Mouse (Mus musculus) G1E-ER4 (cell line): ENCODE measurements around the gene Cfap77. TPM values are rescaled to one million over a fixed set of nuclear protein-coding genes. Genes with fewer than 3 reads are reported as not detected.

Experiments
- GATA1 ChIP-seq: IDR thresholded peaks from one replicate; pipeline ENCODE4 v1.8.0; 2012; ENCODE audit warnings: low read length, inconsistent platforms
- polyA plus RNA-seq: library from polyadenylated mRNA; stranded (reverse); fragments of >175 nt; gene quantifications from 2 replicates; pipeline ENCODE4 v1.2.3, GENCODE M21; 2012

Cfap77 gene
- polyA plus RNA-seq, 1 experiment = 0.81 TPM

DNA sequence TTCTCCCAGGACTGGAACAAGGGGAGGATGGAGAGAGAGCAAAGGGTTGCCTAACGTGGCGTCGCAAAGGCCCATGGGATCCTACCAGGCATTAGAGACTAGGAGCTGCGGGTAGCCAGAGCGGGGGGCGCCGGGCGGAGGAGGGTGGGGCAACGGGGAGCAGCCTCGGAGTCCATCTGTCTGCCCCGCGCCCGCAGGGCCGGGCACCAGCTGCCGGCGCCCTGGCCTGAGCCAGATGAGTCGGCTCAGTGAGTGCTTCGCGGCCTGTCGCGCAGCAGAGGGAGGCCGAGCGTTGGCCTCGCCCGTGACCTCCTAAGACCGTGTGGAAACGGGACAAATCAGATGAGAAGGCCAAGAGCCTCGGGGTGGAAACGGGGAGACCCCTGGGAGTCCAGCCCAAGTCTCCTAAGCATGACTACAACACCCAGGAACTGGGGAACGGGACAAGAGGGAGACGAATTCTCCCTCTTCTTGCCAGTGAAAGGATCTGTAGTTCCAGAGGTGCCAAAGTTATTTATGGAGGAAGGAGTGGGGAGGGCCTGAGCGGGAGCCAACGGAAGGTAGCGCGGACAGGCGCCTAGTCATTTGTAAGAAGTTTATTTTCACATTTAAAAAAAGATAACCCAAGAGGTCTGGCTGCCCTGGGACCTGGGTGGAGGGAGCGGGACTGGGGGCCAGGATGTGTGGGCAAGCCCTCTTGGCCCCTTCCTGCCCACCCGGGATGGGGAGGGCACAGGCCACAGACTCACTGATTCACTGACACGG is 146.3 kb downstream of the Cfap77 start:
- TF ChIP-seq GATA1 = no peak

DNA sequence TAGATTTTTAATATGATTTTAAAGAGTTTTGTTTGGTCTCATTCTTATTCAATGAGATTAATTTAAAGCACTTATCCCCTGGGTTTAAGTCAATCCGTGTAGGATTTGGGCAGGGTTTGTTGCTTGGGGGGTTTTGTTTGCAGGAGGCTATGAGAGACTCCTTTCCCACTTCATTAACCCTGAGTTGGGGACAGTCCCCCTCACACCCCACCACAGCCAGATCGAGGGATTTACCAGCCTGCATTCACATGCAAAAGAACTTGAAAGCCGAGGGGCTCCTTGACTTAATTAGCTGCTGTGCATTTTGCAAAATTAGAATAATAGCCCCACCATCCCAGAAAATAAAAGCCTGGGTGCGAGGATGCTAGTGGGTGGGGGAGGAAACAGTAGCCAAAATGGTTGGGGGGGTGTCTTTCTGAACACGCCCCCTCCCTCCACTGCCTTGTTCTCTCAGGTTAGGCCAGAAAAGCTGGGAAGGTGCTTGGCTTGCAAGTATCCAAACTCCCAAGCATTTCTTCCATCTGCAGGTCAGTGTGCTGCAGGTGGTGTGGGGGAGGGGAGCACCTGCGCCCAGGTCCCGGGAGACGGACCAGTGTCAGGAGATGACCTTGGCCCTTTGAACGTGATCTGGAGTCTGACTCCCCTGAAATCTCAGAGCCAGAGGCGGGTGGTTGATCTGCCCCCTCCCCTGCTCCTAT is 147.0 kb downstream of the Cfap77 start:
- TF ChIP-seq GATA1 = no peak

DNA sequence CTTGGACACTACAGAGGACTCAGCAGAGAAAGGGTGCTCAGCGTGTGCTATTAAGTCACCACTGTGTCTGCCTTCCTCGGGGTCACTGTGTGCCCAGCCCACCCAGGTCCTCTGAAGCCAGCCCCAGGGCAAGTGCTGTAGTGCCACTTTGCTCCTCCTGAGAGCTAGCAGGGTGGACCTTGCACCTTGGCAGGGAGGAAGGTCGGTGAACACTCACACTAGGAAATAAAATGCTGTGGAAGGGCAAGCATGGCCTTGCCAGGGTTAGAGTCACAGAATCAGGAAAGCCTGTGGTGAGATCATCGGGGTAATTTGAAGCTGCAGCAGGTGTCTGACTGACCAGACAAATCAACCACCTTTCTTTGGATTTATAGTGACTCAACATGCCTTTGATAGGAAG is 149.3 kb downstream of the Cfap77 start:
- no peak for TF ChIP-seq GATA1

DNA sequence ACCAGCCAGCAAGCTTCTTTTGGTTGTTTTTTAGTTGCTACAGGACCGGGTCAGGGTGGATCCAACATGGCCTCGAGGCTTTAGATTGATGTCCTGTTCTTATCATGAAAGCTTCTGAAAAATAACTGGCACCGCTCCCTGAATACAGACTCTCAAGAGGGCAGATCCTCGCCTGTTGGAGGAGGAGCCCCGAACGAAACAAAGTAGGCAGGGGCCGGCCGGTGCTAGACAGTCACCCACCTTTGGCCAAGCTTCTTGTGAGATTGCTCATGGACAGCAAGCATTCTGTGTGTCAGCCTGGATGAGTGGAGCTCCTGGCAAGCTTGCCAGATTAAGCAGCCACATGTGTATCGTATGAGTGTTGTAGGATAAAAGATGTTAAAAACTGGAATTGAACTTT is 150.1 kb downstream of the Cfap77 start:
- no peak for TF ChIP-seq GATA1

DNA sequence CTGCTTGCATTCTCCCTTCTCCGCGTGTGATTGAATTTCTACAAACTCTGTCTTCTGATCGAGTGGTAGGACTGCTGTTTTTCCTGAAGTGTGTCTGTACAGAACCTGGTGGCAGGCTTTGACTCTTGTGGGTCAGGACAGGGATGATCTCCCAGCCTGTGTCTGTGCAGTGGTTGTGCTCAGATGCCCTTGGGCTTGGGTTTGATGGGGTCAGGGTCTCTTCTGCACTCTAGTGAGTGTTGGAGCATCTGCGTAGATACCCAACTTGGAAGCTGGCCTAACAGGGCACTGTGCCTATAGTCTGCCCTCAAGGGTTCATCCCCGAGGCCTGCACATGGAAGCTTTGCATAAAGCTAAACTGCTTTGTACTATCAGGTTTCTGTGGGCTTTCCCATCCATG is 151.0 kb downstream of the Cfap77 start:
- no peak for TF ChIP-seq GATA1

DNA sequence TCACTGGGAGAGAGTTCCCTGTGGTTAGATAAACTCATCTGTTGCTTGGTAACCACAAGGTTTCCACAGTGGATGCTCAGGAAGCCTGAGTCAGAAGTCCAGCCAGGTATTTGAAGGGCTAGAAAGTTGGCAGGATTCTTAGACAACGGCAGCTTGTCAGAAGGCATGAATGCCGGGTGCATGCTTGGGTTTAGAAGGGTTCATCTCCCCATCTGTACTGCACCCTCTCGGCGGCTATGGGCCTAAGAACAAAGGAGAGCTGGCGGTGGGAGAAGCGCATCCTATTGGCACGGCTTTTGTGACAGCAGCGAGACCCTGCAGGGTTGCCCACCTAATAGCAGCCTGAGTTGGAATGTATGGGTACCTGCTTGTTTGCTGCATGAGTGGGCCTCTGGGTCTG is 152.6 kb downstream of the Cfap77 start:
- TF ChIP-seq GATA1 = no peak

DNA sequence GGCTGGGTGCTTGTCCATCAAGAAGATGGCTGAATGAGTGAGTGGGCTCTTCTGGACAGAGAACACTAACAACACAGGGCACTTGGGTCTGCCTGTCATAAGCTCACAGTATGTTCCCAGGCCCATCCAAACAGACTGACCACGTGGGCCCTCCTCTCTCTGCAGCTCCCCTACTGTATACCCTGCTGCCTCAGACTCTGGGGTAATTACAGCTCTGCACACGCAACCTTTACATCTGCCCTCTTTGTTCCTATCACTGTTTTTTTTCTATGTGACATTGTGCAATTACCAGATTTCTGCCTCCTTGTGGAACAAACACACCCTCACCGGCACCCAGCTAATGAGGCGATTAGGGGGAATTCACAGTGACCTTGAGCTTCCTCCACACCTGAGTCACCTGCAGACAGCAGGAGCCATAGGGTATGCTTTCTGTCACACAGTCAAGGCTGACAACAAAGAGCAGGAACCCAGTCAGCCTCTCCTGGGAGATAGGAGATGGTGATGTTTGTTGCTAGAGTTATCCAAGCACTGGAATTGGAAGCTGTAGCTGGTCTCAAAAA is 157.4 kb downstream of the Cfap77 start:
- TF ChIP-seq GATA1 = no peak

DNA sequence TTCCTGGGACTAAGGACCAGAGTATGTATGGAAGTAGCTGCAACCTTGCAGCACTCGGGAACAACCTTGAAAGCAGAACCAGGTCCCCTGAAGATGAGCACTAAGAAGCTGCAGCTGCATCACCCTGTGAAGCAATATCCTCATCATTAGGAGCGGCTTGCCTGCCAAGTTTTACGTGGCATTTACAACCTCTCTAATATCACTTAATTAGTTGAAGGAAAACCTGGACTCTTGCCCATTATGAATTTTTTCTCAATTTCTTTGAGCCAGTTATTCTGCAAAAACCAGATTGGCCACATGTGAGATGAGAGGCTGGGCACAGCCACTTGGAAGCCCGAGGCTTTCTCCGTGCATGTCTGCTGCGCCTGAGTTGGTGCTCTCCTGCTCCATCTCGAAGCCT is 159.0 kb downstream of the Cfap77 start:
- no peak for TF ChIP-seq GATA1

DNA sequence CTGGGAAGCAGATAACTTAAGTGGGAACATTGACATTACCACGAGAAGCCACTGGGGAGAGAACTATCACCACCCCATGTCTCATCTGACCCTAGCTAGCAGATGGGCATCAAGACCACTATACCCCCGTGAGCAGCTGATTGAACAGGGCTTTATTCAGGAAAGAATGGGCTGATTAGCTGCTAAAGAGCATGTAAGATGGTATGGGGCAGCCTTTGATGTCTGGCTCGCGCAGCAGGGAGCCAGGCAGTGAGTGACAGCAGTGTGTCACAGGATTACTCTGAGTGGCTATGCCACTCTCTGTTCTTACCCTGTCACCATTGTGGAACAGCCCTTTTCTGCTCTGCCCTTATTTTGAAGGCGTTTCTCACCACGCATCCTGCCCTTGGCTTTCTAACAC is 161.3 kb downstream of the Cfap77 start:
- no peak for TF ChIP-seq GATA1

DNA sequence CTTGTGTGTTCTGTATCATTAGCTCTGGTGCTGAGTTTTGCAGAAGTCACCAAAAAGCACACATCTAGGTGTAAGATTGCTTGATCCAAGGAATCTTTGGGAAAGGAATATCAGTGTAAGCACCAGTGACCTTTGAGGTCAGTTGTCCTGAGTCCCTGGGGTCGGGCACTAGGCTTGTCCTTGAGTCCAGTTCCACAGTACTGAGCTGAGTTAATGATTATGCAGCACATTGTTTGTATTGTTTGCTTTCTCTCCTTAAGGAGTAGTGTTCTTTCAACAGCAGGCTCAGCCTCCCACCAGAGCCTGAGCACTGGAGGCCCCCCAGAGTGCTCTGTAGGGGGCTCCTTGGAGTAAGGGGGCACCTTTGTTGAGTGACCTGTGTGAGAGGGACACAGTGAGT is 162.1 kb downstream of the Cfap77 start:
- TF ChIP-seq GATA1 = no peak

DNA sequence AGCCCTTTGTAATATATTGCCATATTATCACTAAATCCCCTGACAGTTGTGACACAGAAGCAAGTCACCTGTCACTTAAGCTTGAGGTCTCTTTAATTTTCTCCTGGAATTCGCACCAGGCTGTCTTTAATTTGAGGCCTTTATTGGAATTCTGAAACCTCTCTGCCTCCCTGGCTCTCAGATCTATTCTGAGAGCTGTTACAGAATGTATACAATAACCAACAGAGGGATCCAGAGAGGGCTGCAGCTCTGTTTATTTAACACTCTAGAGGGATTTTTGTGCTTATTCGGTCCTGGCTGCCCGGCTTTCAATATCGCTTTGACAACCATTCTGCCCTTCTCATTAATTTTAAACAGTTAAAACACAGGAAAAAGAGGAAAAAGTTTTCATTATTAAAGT is 170.0 kb downstream of the Cfap77 start:
- TF ChIP-seq GATA1 = no peak

DNA sequence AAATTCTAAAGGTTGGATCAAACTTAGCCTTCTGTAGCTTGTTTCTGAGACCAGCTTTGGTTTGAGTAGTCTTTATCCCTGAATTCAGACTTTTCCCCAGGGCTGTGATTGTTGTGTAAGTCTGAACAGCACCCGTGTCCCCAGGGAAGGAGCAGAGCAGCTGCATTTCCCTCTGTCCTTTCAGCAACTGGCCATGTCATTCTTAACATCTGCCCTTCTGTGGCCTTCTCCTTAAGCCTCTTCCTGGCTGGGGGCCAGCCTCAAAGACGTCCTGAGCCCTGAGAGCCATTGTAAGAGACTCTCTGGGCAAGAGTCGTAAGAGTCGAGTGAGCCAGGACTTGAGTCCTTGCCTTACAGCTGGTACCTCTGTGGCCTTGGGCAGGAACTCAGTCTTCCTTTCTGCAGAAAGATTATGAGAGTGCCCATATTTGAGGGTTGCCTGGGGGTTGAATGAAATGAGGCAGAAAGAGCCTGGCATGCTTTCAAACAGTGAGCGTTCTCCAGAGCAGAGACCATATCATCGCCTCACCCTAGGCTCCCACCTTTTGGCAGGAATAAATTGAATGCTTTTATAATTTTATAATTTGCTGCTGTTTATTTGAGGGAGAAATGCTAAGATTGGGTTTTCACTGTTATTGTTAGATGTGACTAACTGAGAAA is 171.9 kb downstream of the Cfap77 start:
- TF ChIP-seq GATA1 = no peak

DNA sequence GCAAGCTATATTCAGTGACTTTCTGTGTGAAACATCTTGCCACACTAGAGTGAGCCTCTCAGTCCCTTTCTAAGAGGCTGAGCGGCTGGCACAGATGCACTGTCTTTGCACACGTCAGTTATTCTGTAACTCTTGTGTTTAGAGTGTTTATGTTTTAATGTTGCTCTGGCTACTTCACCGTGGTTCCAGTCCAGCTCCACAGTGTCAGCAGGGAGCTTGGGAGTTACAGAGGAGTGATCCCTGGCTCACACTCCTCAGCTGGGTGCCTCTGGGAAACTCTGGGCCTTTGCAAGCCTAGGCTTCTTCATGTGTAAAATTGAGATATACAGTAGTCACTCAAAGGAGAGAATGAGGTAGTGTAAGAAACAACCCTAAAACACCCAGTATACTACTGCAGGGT is 172.8 kb downstream of the Cfap77 start:
- TF ChIP-seq GATA1 = no peak

DNA sequence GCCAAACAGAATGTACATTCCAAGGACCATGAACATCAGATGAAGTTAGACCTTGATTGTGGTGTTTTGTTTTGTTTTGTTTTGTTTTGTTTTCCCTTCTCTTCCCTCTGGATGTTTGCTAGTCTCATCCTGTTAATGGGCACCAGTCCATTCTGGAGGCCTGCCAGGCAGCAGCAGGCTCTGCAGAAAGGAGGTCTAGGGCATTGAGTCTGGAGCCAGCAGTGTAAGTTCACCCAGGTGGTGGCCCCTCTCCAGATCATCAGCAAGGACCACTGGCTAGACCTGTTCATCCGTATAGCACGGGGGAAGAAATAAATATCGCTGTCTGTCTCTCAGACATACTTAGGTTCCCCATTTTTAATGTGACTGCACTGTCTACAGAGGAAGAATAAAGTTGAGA is 173.6 kb downstream of the Cfap77 start:
- TF ChIP-seq GATA1 = no peak

Other genes with a start within 250 kb of the Cfap77 start
- gene Gtf3c4, start 214.7 kb downstream of the Cfap77 start, polyA plus RNA-seq = 34.3 and 39.0 TPM in 2 replicates
- 4.2 and 7.0 TPM in 2 replicates for gene Ddx31, start 214.7 kb downstream of the Cfap77 start, polyA plus RNA-seq
- 0.12 and 0.18 TPM in 2 replicates for gene Barhl1, start 138.4 kb downstream of the Cfap77 start, polyA plus RNA-seq
- 4.6 and 5.5 TPM in 2 replicates for gene Ttf1, start 5.2 kb upstream of the Cfap77 start, polyA plus RNA-seq
- 7.3 and 8.2 TPM in 2 replicates for gene Setx, start 69.1 kb upstream of the Cfap77 start, polyA plus RNA-seq
- gene Ntng2, start 197.9 kb upstream of the Cfap77 start, polyA plus RNA-seq = not detected in 2 replicates